Mouse (Mus musculus) macrophage (primary cell): Measurements from ENCODE around the gene Pacs1. TPM values are rescaled to one million over a fixed set of nuclear protein-coding genes. Genes with fewer than 3 reads are reported as not detected.
A peak's percentile ranks its signal among the peaks of the same experiment; 100 is the strongest.

Source experiments
- H3K27ac ChIP-seq: fragments of 350-480 bp; formaldehyde crosslinking; 2 replicates; pipeline ENCODE4 v1.9.0; 2021
- H3K36me3 ChIP-seq: fragments of 350-480 bp; formaldehyde crosslinking; 2 replicates; pipeline ENCODE4 v1.9.0; 2021; ENCODE audit errors: inconsistent target
- H3K4me3 ChIP-seq: fragments of 350-480 bp; formaldehyde crosslinking; 2 replicates; pipeline ENCODE4 v1.9.0; 2021; ENCODE audit errors: inconsistent target
- H3K79me2 ChIP-seq: fragments of 350-480 bp; formaldehyde crosslinking; 2 replicates; pipeline ENCODE4 v1.9.0; 2021; ENCODE audit errors: inconsistent target
- WGBS: methylation state at CpG from one replicate; pipeline ENCODE4 v1.1.7; 2026; ENCODE audit warnings: inconsistent platforms; ENCODE audit not compliant: missing documents; 5-methylcytosine and 5-hydroxymethylcytosine counted together
- polyA plus RNA-seq: library from polyadenylated mRNA; stranded (reverse); fragments of 250-400 nt; gene quantifications from 3 replicates; pipeline ENCODE4 v1.2.4, GENCODE M21; 2018; ENCODE audit warnings: inconsistent platforms

Pacs1 gene
- polyA plus RNA-seq, 1 experiment from 2014 or later = 16.9 TPM

- Histone ChIP-seq H3K27ac (no peak overlapping the region), H3K4me3 (no peak overlapping the region), H3K79me2 (peaks cover 26% of the 10 kb centered on the region), H3K36me3 (peaks cover 25% of the 10 kb centered on the region)
- WGBS = 54% methylated on average over 5 of the region's 5 CpGs
These were observed 164.7 kb downstream of the Pacs1 start for GRCm38 (mm10) chr19:5108271-5108575.

- no peak overlapping the region for H3K27ac ChIP-seq
- peaks cover 29% of the 10 kb centered on the region for H3K36me3 ChIP-seq
- peaks cover 26% of the 10 kb centered on the region for H3K79me2 ChIP-seq
- no peak overlapping the region for H3K4me3 ChIP-seq
- WGBS = 90% methylated on average over 17 of the region's 18 CpGs
These were observed 165.2 kb downstream of the Pacs1 start for GRCm38 (mm10) chr19:5107556-5108270.

DNA sequence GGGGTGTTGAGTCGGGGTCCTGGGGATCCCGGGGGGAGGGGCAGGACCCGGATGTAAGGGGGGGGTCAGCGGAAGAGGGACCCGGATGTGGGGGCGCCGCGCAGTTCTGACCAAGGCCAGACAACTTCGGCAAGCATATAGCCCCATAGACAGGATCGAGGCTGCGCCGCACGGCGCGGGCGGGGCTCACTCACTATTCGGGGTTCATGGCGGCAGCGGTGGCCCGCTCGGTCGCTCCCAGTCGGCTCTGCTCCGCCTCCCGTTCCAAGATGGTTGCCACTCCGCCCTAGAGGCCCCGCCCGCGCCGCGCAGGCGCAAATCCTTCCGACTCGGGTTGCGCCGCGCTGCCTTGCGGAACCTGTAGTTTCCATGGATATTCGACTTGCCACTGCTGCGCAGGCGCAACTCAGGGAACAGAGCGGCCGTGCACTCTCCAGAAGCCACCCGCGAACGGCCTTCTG lies 166.2 kb downstream of the Pacs1 start, which contains the start of gene Rab1b:
Gene Rab1b (minus strand): TSS at position 342 of the 461 bp plus-strand sequence.
- Histone ChIP-seq H3K79me2 (peaks cover 26% of the 10 kb centered on the region), H3K27ac (peak within 1 kb of the TSS; percentile 84), H3K36me3 (peaks cover 34% of the 10 kb centered on the region), H3K4me3 (peak within 1 kb of the TSS; percentile 89)
- WGBS = under 1% methylated on average over 38 of the region's 46 CpGs

GRCm38 (mm10) chr19:5106074-5106473 lies 166.8 kb downstream of the Pacs1 start:
- H3K79me2 ChIP-seq = peaks cover 26% of the 10 kb centered on the region
- H3K4me3 ChIP-seq = peak overlapping the region; percentile 89
- 0% methylated on average over 9 of the region's 9 CpGs for WGBS
- peaks cover 36% of the 10 kb centered on the region for H3K36me3 ChIP-seq
- H3K27ac ChIP-seq = peak overlapping the region; percentile 84

DNA sequence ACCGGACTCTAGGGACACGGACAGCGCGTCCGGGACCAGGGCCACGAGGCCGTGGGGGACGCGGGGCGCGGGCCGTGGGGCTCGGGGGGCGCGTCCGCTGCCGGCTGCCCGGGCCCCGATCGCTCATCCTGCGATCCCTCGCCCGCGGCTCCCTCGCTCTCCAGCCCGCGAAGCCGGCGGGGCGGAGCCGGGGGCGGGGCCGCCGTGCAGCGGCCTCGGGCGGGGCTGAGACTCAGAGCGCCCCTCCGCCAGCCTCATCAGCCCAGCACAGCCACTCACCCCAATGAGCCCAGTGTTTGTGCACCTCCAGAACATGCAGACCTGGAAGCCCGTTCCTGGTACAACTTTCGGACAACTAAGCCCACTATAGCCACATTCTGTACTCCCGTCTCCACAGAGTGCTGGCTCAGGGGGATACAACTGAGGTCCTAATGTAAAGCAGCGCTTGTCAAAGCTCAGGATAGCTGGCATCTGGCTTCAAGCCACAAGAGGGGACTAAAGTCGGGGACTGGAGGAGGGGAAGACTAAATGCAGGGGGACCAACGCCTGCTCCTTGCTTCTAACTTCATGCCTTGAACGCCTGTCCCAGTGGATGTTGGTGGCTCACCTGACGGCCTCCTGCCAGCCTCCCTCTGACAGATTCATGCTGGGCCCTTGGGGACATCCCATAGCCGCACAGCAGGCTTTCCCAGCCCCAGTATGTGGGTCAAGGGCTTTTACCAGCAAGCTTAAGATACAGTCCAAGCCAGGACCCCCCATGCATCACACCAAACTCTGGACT lies 174.4 kb downstream of the Pacs1 start, which contains the start of gene Cnih2:
Gene Cnih2 (minus strand): TSS at position 159 of the 781 bp plus-strand sequence.
- H3K36me3 ChIP-seq = peaks cover 37% of the 10 kb centered on the region
- 12% methylated on average over 48 of the region's 48 CpGs for WGBS
- no peak within 1 kb of the TSS for H3K4me3 ChIP-seq

GRCm38 (mm10) chr19:5097521-5098362 lies 175.2 kb downstream of the Pacs1 start:
- Histone ChIP-seq H3K27ac (no peak overlapping the region), H3K4me3 (no peak overlapping the region), H3K36me3 (peaks cover 31% of the 10 kb centered on the region), H3K79me2 (no peaks in the 10 kb centered on the region)
- WGBS = 7% methylated on average over 22 of the region's 31 CpGs

More for the DNA sequence above, 174.4 kb downstream of the Pacs1 start, which contains the start of gene Cnih2:
- Histone ChIP-seq H3K79me2 (no peaks in the 10 kb centered on the region; the same call in 1 of the 2 replicates), H3K27ac (no peak within 1 kb of the TSS)

DNA sequence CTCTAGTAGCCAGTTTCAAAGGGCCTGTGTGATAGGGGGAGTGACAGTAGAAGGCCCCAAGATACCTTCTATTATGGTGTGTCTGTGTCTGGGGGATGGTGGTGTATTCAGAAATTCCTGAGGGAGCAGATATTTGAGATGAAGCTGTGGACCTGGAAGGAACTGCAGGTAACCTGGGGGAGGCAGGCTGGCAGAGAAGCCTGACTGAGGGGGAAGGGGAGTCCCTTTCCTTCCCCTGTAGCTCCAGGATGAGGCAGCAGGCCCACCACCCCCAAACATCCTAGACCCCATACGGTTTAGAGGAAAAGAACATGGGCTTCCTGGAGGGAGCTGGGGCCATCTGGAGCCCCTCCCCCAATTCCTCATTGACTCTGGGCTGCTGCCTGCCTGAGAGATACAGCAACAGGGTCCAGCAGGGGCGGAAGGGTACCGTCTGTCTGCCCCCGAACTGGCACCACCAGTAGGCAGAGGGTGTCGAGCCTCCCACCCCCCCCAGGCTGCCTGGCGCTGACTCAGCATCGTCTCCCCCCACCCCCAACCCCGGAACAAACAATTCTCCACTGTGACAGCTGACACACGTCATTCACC lies 176.9 kb downstream of the Pacs1 start:
- 6% methylated on average over 9 of the region's 9 CpGs for WGBS
- peaks cover 31% of the 10 kb centered on the region for H3K36me3 ChIP-seq
- no peak overlapping the region for H3K4me3 ChIP-seq
- H3K27ac ChIP-seq = no peak overlapping the region
- H3K79me2 ChIP-seq = no peaks in the 10 kb centered on the region

DNA sequence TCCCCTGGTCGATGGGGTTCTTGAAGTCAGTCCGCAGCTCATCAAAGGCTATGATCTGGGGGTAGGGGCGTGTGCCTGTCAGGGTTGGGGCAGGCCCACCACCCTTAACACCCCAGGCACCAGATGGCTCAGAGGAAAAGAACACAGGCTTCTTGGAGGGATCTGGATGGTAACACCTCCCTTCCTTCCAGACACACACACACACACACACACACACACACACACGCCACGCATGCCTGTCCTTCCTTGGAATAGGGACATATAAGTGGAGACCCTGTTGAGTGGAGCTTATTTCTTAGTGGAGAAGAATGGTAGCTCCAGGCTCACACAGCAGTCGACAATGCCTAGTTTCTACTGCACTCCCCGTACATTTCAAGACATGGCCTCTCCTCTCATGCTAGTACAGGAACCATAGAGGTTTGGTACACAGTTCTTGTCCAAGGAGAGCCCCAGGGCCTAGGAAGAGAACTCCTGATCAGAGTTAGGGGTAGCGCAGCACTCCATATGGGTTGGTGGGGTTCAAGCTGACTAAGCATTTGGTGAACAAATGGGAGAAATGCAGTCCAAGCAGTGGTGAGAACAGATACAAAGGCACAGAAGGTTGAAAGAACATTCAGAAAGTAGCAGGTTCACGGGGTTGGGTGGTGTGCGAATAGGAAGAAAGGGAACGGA lies 178.0 kb downstream of the Pacs1 start:
- H3K4me3 ChIP-seq = no peak overlapping the region
- H3K79me2 ChIP-seq = no peaks in the 10 kb centered on the region
- no peak overlapping the region for H3K27ac ChIP-seq
- WGBS = 44% methylated on average over 11 of the region's 11 CpGs
- H3K36me3 ChIP-seq = peaks cover 22% of the 10 kb centered on the region; the same call in 1 of the 2 replicates

DNA sequence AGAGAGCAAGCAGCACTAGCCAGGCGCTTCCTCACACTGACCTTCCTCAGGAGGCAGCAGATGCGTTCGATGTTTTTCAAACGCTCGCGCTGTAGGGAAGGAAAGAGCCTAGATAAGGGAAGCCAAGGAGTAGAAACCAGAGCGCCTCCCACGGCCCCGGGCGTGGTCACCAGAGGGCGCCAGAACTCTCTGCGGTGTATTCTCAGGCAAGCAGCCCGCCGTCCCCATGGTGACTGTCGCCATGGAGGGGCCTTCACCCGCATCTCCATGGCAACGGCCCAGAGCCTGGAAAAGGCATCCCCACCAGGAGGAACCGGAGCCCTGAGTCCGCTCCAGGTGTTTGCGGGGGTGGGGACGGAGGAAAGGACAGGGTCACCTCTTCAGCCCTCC lies 178.7 kb downstream of the Pacs1 start:
- H3K4me3 ChIP-seq = no peak overlapping the region
- H3K27ac ChIP-seq = no peak overlapping the region
- H3K79me2 ChIP-seq = peaks cover 3% of the 10 kb centered on the region; the same call in 1 of the 2 replicates
- WGBS = 3% methylated on average over 21 of the region's 21 CpGs
- H3K36me3 ChIP-seq = peaks cover 20% of the 10 kb centered on the region; the same call in 1 of the 2 replicates

- WGBS = 84% methylated on average over 12 of the region's 12 CpGs
- Histone ChIP-seq H3K79me2 (peaks cover 9% of the 10 kb centered on the region; the same call in 1 of the 2 replicates), H3K27ac (no peak overlapping the region), H3K36me3 (peaks cover 20% of the 10 kb centered on the region; the same call in 1 of the 2 replicates), H3K4me3 (no peak overlapping the region)
These were observed 179.3 kb downstream of the Pacs1 start for GRCm38 (mm10) chr19:5093481-5094242.

GRCm38 (mm10) chr19:5092083-5092482 lies 180.8 kb downstream of the Pacs1 start:
- peaks cover 20% of the 10 kb centered on the region; the same call in 1 of the 2 replicates for H3K36me3 ChIP-seq
- 97% methylated on average over 10 of the region's 10 CpGs for WGBS

DNA sequence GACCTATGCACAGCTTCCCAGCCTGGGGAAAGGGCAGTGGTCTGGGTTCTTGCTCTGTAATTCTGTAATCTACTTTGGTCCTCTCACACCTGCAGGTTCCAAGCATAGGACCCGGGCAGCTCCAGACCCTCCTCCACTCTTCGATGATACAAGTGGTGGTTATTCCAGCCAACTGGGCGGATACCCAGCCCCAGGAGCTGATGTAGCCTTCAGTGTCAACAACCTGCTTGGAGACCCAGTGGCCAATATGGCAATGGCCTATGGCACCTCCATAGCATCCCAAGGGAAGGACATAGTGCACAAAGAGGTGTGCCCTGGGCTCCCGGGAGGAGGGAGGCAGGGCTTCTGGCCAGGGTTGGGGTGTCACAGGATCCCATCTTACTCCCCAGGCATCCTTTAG lies 183.6 kb downstream of the Pacs1 start:
- WGBS = 100% methylated on average over 4 of the region's 4 CpGs
- Histone ChIP-seq H3K79me2 (peaks cover 9% of the 10 kb centered on the region; the same call in 1 of the 2 replicates), H3K27ac (no peak overlapping the region), H3K4me3 (peak overlapping the region; percentile 96), H3K36me3 (peaks cover 20% of the 10 kb centered on the region; the same call in 1 of the 2 replicates)

More at GRCm38 (mm10) chr19:5092083-5092482, 180.8 kb downstream of the Pacs1 start:
- Histone ChIP-seq H3K4me3 (no peak overlapping the region), H3K79me2 (peaks cover 9% of the 10 kb centered on the region; the same call in 1 of the 2 replicates), H3K27ac (no peak overlapping the region)
